Mouse (Mus musculus) liver, postnatal 0 days (tissue): ENCODE measurements around the gene Vegfd.

Experiments used
- CTCF ChIP-seq: sonication (generic); IDR thresholded peaks from 2 replicates; pipeline ENCODE4 v1.5.1; 2016; ENCODE audit warnings: antibody characterized with exemption, low read depth
- EP300 ChIP-seq: IDR thresholded peaks from 2 replicates; pipeline ENCODE4 v1.6.1; 2016; ENCODE audit warnings: antibody characterized with exemption, low read depth, mild to moderate bottlenecking

GRCm38 (mm10) chrX:164406133-164407022, 33.2 kb downstream of the Vegfd start:
- no peak for TF ChIP-seq CTCF
- TF ChIP-seq EP300, result no peak
